Mouse (Mus musculus) liver, postnatal 0 days (tissue): Measurements from ENCODE around the gene Nxph1. TPM values are rescaled to one million over a fixed set of nuclear protein-coding genes. Genes with fewer than 3 reads are reported as not detected.

ENCODE experiments used
- ATAC-seq: fragments of 200-750 bp; cut with Nextera tagmentation; 2 replicates; pipeline ENCODE4 v1.8.0; 2017; ENCODE audit warnings: mild to moderate bottlenecking, moderate library complexity
- DNase-seq: peaks from one replicate; pipeline ENCODE4 v3.0.0-alpha.2; 2016
- H3K27ac ChIP-seq: fragments of 300-500 bp; sonication (generic); 2 replicates; pipeline ENCODE4 v1.5.1; 2014; ENCODE audit warnings: antibody characterized with exemption, moderate library complexity, mild to moderate bottlenecking, low read depth
- H3K27me3 ChIP-seq: fragments of 300-500 bp; sonication (generic); 2 replicates; pipeline ENCODE4 v1.6.1; 2014; ENCODE audit warnings: low read length, control low read depth, mixed read lengths; ENCODE audit not compliant: insufficient read depth
- H3K36me3 ChIP-seq: fragments of 300-500 bp; sonication (generic); replicated peaks from 2 replicates; pipeline ENCODE4 v1.6.1; 2014; ENCODE audit warnings: mild to moderate bottlenecking, control low read depth, low read length, moderate library complexity, mixed read lengths; ENCODE audit not compliant: insufficient read depth
- H3K4me1 ChIP-seq: fragments of 300-500 bp; sonication (generic); 2 replicates; pipeline ENCODE4 v1.6.1; 2014; ENCODE audit warnings: antibody characterized with exemption, mild to moderate bottlenecking, control low read depth; ENCODE audit not compliant: insufficient read depth
- H3K4me2 ChIP-seq: fragments of 300-500 bp; sonication (generic); 2 replicates; pipeline ENCODE4 v1.6.1; 2014; ENCODE audit warnings: low read depth, mild to moderate bottlenecking, low read length, moderate library complexity, mixed read lengths
- H3K4me3 ChIP-seq: fragments of 300-500 bp; sonication (generic); 2 replicates; pipeline ENCODE4 v1.5.1; 2014; ENCODE audit warnings: low read depth, low read length
- H3K9ac ChIP-seq: fragments of 300-500 bp; sonication (generic); replicated peaks from 2 replicates; pipeline ENCODE4 v1.6.1; 2014; ENCODE audit warnings: mild to moderate bottlenecking, moderate library complexity
- H3K9me3 ChIP-seq: fragments of 300-500 bp; sonication (generic); 2 replicates; pipeline ENCODE4 v1.6.1; 2016; ENCODE audit warnings: mild to moderate bottlenecking, control low read depth, low read length, mixed read lengths
- CTCF ChIP-seq: sonication (generic); IDR thresholded peaks from 2 replicates; pipeline ENCODE4 v1.5.1; 2016; ENCODE audit warnings: antibody characterized with exemption, low read depth
- EP300 ChIP-seq: IDR thresholded peaks from 2 replicates; pipeline ENCODE4 v1.6.1; 2016; ENCODE audit warnings: antibody characterized with exemption, low read depth, mild to moderate bottlenecking
- WGBS: fragments of 180-500 bp; shearing (Covaris S2); extraction: QIAGEN DNeasy Blood & Tissue Kit; methylation state at CpG from one replicate; pipeline ENCODE4 v1.1.7; 2014; ENCODE audit not compliant: insufficient replicate concordance; 5-methylcytosine and 5-hydroxymethylcytosine counted together
- polyA plus RNA-seq: library from polyadenylated mRNA; unstranded; fragments of >200 nt; fragmentation: Nextera tagmentation; extraction: Ambion mirVana; gene quantifications from 2 replicates; pipeline ENCODE4 v1.2.1, GENCODE M21; 2015

Nxph1 gene
- polyA plus RNA-seq, result not detected in 2 replicates

DNA sequence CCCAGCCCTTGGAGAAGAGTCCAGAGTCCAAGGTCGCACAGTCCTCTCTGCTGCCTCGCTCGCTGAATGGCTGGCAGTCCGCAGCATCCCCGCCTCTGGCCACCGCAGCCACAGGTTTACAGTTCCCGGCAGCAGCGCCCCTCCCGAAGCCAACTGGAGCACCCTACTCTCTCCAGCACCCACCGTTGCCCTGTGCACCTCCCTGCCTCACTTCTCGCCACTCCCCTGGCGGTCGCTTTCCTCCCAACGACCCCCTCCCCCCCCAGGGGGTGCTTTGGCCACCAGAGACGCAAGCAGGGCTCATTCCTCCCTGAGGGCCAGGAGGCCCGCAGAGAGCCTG lies at the start of gene Nxph1:
TSS of gene Nxph1 (plus strand) at position 301 of the 340 bp plus-strand sequence.
- DNase-seq (no peak), ATAC-seq (no peak)
- no peak within 1 kb of the TSS for H3K9ac ChIP-seq
- H3K9me3 ChIP-seq, result no peaks in the 10 kb centered on the region
- H3K27ac ChIP-seq, result no peak within 1 kb of the TSS
- TF ChIP-seq EP300 (no peak), CTCF (no peak)
- H3K36me3 ChIP-seq, result no peaks in the 10 kb centered on the region
- H3K4me1 ChIP-seq, result peaks cover 6% of the 10 kb centered on the region; the same call in 1 of the 2 replicates
- H3K4me2 ChIP-seq, result peak within 1 kb of the TSS; percentile 0; the same call in 1 of the 2 replicates
- WGBS, result 3% methylated on average over 16 of the region's 16 CpGs
- H3K27me3 ChIP-seq, result peaks cover 62% of the 10 kb centered on the region
- H3K4me3 ChIP-seq, result peak within 1 kb of the TSS; percentile 3; the same call in 1 of the 2 replicates

DNA sequence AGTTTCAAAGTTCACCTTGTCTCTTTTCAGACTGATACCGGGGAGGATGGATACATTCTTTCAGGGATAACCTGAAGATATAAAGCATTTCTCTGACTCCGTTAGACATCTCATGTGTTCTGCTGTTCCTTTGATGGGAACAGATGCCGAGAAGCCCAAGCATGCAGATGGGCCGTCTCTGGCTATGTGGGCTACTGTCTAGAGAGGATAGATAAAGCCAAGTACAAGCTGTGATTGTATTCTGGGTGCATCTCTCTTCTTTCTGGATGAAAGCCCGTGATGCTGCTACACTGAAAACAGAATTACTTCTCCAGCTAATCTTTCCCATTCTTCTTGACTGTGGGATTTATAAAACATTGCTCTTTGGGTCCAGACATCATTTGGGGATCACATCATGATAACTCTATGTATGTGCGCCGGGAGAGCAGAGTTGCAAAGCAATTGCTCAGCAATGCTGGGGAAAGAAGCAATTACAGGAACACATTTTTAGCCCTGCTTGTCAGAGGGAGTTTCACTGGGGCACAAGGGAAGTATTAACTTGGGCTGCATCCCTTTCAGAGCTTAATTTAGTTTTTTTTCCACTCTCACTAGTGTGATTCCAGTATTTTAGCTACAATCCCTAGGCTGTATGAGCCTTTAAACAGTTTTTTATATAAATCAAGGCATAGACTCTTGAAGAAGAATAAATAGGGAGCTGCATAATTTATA lies 48.1 kb upstream of the Nxph1 start:
- ATAC-seq, result no peak

DNA sequence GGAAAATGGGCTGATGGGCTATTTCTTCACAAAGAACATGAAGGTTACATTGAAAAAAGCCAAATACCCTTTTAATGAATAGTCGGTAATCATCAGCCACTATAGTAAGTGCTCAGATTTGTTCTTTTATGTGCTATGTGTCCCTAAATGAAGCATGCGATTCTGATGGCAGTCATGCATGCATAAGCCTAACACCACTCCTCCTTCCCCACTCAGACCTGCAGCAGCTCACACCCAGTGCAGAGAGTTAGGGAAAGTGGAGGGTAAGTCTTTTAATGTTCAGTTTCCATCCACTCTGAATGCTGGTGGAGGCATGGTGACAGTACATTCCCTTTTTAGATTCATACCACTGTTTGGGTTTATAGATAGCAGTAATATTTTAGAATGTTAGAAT lies 47.5 kb upstream of the Nxph1 start:
- 70% methylated on average over 2 of the region's 2 CpGs for WGBS
- Histone ChIP-seq H3K27ac (no peak overlapping the region), H3K4me3 (no peak overlapping the region), H3K9ac (no peak overlapping the region), H3K36me3 (no peaks in the 10 kb centered on the region), H3K4me2 (no peak overlapping the region), H3K4me1 (no peaks in the 10 kb centered on the region), H3K27me3 (no peaks in the 10 kb centered on the region), H3K9me3 (no peaks in the 10 kb centered on the region)
- no peak for TF ChIP-seq CTCF
- TF ChIP-seq EP300, result no peak
- no peak for ATAC-seq
- no peak for DNase-seq

More for the DNA sequence above, 48.1 kb upstream of the Nxph1 start:
- TF ChIP-seq EP300, result no peak
- no peak for TF ChIP-seq CTCF
- Histone ChIP-seq H3K9me3 (no peaks in the 10 kb centered on the region), H3K9ac (no peak overlapping the region), H3K36me3 (no peaks in the 10 kb centered on the region), H3K4me3 (no peak overlapping the region), H3K4me1 (no peaks in the 10 kb centered on the region), H3K4me2 (no peak overlapping the region), H3K27me3 (no peaks in the 10 kb centered on the region), H3K27ac (no peak overlapping the region)
- no peak for DNase-seq
- 80% methylated on average over 7 of the region's 7 CpGs for WGBS

- TF ChIP-seq CTCF (no peak), EP300 (no peak)
- Histone ChIP-seq H3K27ac (no peak overlapping the region), H3K27me3 (no peaks in the 10 kb centered on the region), H3K4me3 (no peak overlapping the region), H3K4me2 (no peak overlapping the region), H3K36me3 (no peaks in the 10 kb centered on the region), H3K4me1 (no peaks in the 10 kb centered on the region), H3K9me3 (no peaks in the 10 kb centered on the region), H3K9ac (no peak overlapping the region)
- DNase-seq, result no peak
- no peak for ATAC-seq
- 78% methylated on average over 3 of the region's 3 CpGs for WGBS
Observed at GRCm38 (mm10) chr6:8907917-8908316, 40.3 kb upstream of the Nxph1 start.

DNA sequence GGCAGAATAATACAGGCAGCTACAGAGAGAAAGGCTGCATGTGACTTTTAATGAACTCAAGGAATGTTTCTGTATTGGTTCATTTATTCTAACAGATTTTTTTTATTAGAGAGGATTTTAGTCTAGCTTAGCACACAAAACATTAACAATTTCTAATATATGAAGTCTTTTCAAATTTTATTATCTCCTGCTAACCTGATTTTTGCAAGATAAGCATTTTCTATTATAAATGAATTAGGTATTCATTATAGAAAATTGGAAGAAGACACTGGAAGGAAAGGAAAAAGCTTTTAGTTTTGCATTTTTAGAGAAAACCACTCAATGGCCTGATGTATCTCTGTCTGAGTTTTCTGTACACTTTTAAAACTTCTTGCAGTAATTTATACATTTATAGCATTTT lies 34.8 kb upstream of the Nxph1 start:
- ATAC-seq (no peak), DNase-seq (no peak)
- TF ChIP-seq EP300 (no peak), CTCF (no peak)
- no peaks in the 10 kb centered on the region for H3K36me3 ChIP-seq
- H3K4me2 ChIP-seq, result no peak overlapping the region
- H3K4me1 ChIP-seq, result no peaks in the 10 kb centered on the region
- no peak overlapping the region for H3K4me3 ChIP-seq
- H3K27me3 ChIP-seq, result no peaks in the 10 kb centered on the region
- no peak overlapping the region for H3K9ac ChIP-seq
- H3K27ac ChIP-seq, result no peak overlapping the region
- H3K9me3 ChIP-seq, result no peaks in the 10 kb centered on the region

DNA sequence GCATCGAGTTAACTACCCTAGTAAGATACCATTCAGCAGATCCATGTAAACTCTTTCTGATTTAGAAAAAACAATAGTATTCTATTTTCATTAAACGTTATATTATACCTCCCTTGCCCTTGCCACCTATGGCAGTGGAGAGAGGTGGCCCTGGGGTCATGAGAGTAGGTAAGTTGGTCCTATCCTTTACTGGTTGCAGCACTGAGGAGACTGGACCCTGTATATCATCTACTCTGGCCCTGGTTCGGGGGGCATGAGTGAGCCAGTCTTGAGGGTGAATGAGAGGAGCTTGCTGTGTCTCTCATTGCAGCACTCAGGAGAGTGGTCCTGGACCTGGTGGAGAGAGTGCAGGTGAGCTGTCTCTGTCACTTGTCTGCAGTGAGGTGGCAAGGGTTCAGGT lies 33.5 kb upstream of the Nxph1 start:
- 69% methylated on average over 3 of the region's 3 CpGs for WGBS
- Histone ChIP-seq H3K27me3 (no peaks in the 10 kb centered on the region), H3K4me1 (no peaks in the 10 kb centered on the region), H3K27ac (no peak overlapping the region), H3K9me3 (no peaks in the 10 kb centered on the region), H3K4me3 (no peak overlapping the region), H3K4me2 (no peak overlapping the region), H3K36me3 (no peaks in the 10 kb centered on the region), H3K9ac (no peak overlapping the region)
- ATAC-seq, result no peak
- DNase-seq, result no peak
- TF ChIP-seq EP300 (no peak), CTCF (no peak)

DNA sequence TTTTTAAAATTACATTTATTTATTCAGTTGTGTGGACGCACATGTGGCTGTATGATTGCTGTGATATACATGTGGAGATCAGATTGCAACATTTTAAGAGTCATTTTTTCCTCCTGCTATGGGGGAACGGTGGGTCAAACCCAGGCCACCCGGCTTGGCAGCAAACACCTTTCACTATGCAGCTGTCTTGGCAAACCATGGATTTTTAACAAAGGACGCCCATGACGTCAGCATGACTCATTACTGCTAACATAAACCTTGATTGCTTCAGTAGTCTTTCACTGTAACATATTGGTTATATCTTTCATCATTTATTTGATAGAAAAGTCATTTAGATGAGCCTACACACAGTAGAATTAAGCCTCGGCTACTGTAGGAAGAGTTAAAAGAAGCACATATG lies 23.8 kb upstream of the Nxph1 start:
- H3K9ac ChIP-seq, result no peak overlapping the region
- DNase-seq (no peak), ATAC-seq (no peak)
- H3K9me3 ChIP-seq, result no peaks in the 10 kb centered on the region
- no peaks in the 10 kb centered on the region for H3K4me1 ChIP-seq
- 67% methylated on average over 6 of the region's 6 CpGs for WGBS
- H3K4me3 ChIP-seq, result no peak overlapping the region
- H3K27ac ChIP-seq, result no peak overlapping the region
- no peaks in the 10 kb centered on the region for H3K36me3 ChIP-seq
- no peak for TF ChIP-seq CTCF
- TF ChIP-seq EP300, result no peak
- no peaks in the 10 kb centered on the region for H3K27me3 ChIP-seq
- no peak overlapping the region for H3K4me2 ChIP-seq
